Mouse (Mus musculus): ENCODE results near the gene Fam222b. TPM values are rescaled to one million over a fixed set of nuclear protein-coding genes. Genes with fewer than 3 reads are reported as not detected.

The Fam222b gene
- polyA plus RNA-seq, 1 experiment from 2014 or later: 28.7 TPM

- H3K36me3 ChIP-seq (replicated peaks; ENCODE audit: control insufficient read depth, insufficient read depth): peaks cover 30% of the 10 kb centered on the region
- H3K27me3 ChIP-seq (ENCODE audit: control insufficient read depth, insufficient read depth, low read length): no peaks in the 10 kb centered on the region
- peak overlapping the region; percentile 79 for H3K4me2 ChIP-seq (replicated peaks)
- no peaks in the 10 kb centered on the region for H3K9me3 ChIP-seq (ENCODE audit: control insufficient read depth, low read length)
- H3K4me3 ChIP-seq (replicated peaks; ENCODE audit: low read length): peak overlapping the region; percentile 96
- H3K27ac ChIP-seq: peak overlapping the region; percentile 97
- DNase-seq (ENCODE audit: low spot score): no peak
- WGBS: under 1% methylated on average over 14 of the region's 14 CpGs
- peak; percentile 1; the same call in 1 of the 2 replicates for ATAC-seq (ENCODE audit: low FRiP score)
- H3K9ac ChIP-seq: peak overlapping the region; percentile 100
- H3K4me1 ChIP-seq (replicated peaks; ENCODE audit: control insufficient read depth, insufficient read depth, low read length): peaks cover 25% of the 10 kb centered on the region
Observed at GRCm38 (mm10) chr11:78164604-78164923, 70.1 kb downstream of the Fam222b start.

- Histone ChIP-seq H3K36me3 (replicated peaks; ENCODE audit: control insufficient read depth, insufficient read depth) (peaks cover 25% of the 10 kb centered on the region), H3K9me3 (ENCODE audit: control insufficient read depth, low read length) (no peaks in the 10 kb centered on the region), H3K27ac (peak within 1 kb of the TSS; percentile 97), H3K4me2 (replicated peaks) (peak within 1 kb of the TSS; percentile 79), H3K4me3 (replicated peaks; ENCODE audit: low read length) (peak within 1 kb of the TSS; percentile 96), H3K27me3 (ENCODE audit: control insufficient read depth, insufficient read depth, low read length) (no peaks in the 10 kb centered on the region), H3K4me1 (replicated peaks; ENCODE audit: control insufficient read depth, insufficient read depth, low read length) (peaks cover 25% of the 10 kb centered on the region), H3K9ac (peak within 1 kb of the TSS; percentile 100)
- under 1% methylated on average over 77 of the region's 78 CpGs for WGBS
- DNase-seq (ENCODE audit: low spot score) (peak; percentile 88), ATAC-seq (ENCODE audit: low FRiP score) (peak; percentile 87)
Observed at GRCm38 (mm10) chr11:78164924-78165760, 70.7 kb downstream of the Fam222b start, which contains the start of gene Traf4. Gene Traf4, minus strand, starts transcription at chr11:78165589.

DNA sequence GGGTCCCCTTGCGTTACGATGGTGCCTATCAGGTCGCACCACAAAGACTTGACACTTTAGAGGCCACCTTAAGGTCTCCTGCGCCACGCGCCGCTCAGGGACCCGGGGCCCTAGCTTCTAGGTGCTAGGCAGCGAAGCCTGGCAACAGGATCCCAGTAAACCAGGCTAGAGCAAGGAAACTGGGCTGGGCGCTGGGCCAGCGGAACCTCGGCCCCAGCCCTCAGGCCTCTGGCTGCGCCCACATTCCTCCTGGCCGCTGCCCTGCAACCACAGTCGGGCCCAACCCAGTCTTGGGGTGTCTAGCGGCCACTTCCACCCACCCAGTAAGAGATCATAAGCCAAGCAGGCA is 71.3 kb downstream of the Fam222b start:
- DNase-seq (ENCODE audit: low spot score): peak; percentile 60
- H3K36me3 ChIP-seq (replicated peaks; ENCODE audit: control insufficient read depth, insufficient read depth): peaks cover 19% of the 10 kb centered on the region
- peak overlapping the region; percentile 79 for H3K4me2 ChIP-seq (replicated peaks)
- H3K9ac ChIP-seq: peak overlapping the region; percentile 100
- H3K27ac ChIP-seq: peak overlapping the region; percentile 97
- no peaks in the 10 kb centered on the region for H3K27me3 ChIP-seq (ENCODE audit: control insufficient read depth, insufficient read depth, low read length)
- peak overlapping the region; percentile 96 for H3K4me3 ChIP-seq (replicated peaks; ENCODE audit: low read length)
- peaks cover 25% of the 10 kb centered on the region for H3K4me1 ChIP-seq (replicated peaks; ENCODE audit: control insufficient read depth, insufficient read depth, low read length)
- WGBS: 2% methylated on average over 16 of the region's 16 CpGs
- ATAC-seq (ENCODE audit: low FRiP score): peak; percentile 29; the same call in 1 of the 2 replicates
- H3K9me3 ChIP-seq (ENCODE audit: control insufficient read depth, low read length): no peaks in the 10 kb centered on the region

GRCm38 (mm10) chr11:78166161-78166560 is 71.7 kb downstream of the Fam222b start:
- no peak for DNase-seq (ENCODE audit: low spot score)
- peaks cover 25% of the 10 kb centered on the region for H3K4me1 ChIP-seq (replicated peaks; ENCODE audit: control insufficient read depth, insufficient read depth, low read length)
- peak overlapping the region; percentile 79 for H3K4me2 ChIP-seq (replicated peaks)
- H3K27ac ChIP-seq: peak overlapping the region; percentile 97
- 53% methylated on average over 4 of the region's 4 CpGs for WGBS
- no peaks in the 10 kb centered on the region for H3K27me3 ChIP-seq (ENCODE audit: control insufficient read depth, insufficient read depth, low read length)
- H3K36me3 ChIP-seq (replicated peaks; ENCODE audit: control insufficient read depth, insufficient read depth): peaks cover 15% of the 10 kb centered on the region
- no peaks in the 10 kb centered on the region for H3K9me3 ChIP-seq (ENCODE audit: control insufficient read depth, low read length)
- H3K4me3 ChIP-seq (replicated peaks; ENCODE audit: low read length): peak overlapping the region; percentile 96
- peak overlapping the region; percentile 100; the same call in 1 of the 2 replicates for H3K9ac ChIP-seq
- ATAC-seq (ENCODE audit: low FRiP score): no peak

GRCm38 (mm10) chr11:78166640-78167039 is 72.2 kb downstream of the Fam222b start:
- no peak overlapping the region for H3K4me3 ChIP-seq (replicated peaks; ENCODE audit: low read length)
- H3K4me2 ChIP-seq (replicated peaks): no peak overlapping the region; the same call in 1 of the 2 replicates
- peaks cover 10% of the 10 kb centered on the region for H3K36me3 ChIP-seq (replicated peaks; ENCODE audit: control insufficient read depth, insufficient read depth)
- H3K9me3 ChIP-seq (ENCODE audit: control insufficient read depth, low read length): no peaks in the 10 kb centered on the region
- WGBS: 74% methylated on average over 6 of the region's 6 CpGs
- peaks cover 25% of the 10 kb centered on the region for H3K4me1 ChIP-seq (replicated peaks; ENCODE audit: control insufficient read depth, insufficient read depth, low read length)
- ATAC-seq (ENCODE audit: low FRiP score): no peak
- no peak overlapping the region for H3K9ac ChIP-seq
- H3K27me3 ChIP-seq (ENCODE audit: control insufficient read depth, insufficient read depth, low read length): no peaks in the 10 kb centered on the region
- peak overlapping the region; percentile 97; the same call in 1 of the 2 replicates for H3K27ac ChIP-seq
- DNase-seq (ENCODE audit: low spot score): no peak

DNA sequence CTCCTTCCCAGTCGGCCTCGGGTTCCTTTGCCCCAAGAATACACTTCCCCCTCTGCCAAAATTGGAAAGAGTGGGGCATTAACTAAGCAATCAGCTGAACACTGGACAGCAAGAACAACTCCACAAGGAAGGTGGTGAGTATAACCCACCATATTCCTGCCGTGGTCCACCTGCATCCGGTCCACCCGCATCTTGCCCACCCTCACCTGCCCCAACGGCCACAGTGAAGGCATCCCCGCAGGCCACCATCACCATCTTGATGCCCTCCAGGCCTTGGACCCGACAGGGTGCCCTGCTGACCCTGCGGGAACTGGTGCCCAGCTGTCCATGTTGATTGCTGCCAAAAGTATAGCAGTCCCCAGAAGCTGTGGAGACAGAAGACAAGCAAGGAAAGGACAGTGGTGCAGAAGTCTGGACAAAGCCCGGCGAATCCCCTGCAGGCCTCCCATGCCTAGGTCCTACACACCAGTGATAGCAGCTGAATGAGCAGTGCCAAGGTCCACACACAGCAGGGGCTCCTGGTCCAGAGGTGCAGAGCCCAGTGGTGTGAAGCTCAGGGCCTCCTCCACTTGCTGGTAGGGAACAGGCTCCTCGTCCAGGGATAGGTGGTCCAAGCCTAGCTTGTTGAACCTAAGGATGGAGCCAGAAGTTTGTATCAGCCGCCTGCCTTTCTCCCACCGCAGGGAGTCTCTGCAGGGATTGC is 72.9 kb downstream of the Fam222b start:
- Histone ChIP-seq H3K4me3 (replicated peaks; ENCODE audit: low read length) (no peak overlapping the region), H3K4me1 (replicated peaks; ENCODE audit: control insufficient read depth, insufficient read depth, low read length) (peaks cover 21% of the 10 kb centered on the region), H3K27me3 (ENCODE audit: control insufficient read depth, insufficient read depth, low read length) (no peaks in the 10 kb centered on the region), H3K27ac (no peak overlapping the region), H3K9me3 (ENCODE audit: control insufficient read depth, low read length) (no peaks in the 10 kb centered on the region), H3K9ac (no peak overlapping the region), H3K36me3 (replicated peaks; ENCODE audit: control insufficient read depth, insufficient read depth) (peaks cover 2% of the 10 kb centered on the region; the same call in 1 of the 2 replicates), H3K4me2 (replicated peaks) (no peak overlapping the region)
- ATAC-seq (ENCODE audit: low FRiP score): no peak
- no peak for DNase-seq (ENCODE audit: low spot score)
- WGBS: 92% methylated on average over 14 of the region's 14 CpGs

DNA sequence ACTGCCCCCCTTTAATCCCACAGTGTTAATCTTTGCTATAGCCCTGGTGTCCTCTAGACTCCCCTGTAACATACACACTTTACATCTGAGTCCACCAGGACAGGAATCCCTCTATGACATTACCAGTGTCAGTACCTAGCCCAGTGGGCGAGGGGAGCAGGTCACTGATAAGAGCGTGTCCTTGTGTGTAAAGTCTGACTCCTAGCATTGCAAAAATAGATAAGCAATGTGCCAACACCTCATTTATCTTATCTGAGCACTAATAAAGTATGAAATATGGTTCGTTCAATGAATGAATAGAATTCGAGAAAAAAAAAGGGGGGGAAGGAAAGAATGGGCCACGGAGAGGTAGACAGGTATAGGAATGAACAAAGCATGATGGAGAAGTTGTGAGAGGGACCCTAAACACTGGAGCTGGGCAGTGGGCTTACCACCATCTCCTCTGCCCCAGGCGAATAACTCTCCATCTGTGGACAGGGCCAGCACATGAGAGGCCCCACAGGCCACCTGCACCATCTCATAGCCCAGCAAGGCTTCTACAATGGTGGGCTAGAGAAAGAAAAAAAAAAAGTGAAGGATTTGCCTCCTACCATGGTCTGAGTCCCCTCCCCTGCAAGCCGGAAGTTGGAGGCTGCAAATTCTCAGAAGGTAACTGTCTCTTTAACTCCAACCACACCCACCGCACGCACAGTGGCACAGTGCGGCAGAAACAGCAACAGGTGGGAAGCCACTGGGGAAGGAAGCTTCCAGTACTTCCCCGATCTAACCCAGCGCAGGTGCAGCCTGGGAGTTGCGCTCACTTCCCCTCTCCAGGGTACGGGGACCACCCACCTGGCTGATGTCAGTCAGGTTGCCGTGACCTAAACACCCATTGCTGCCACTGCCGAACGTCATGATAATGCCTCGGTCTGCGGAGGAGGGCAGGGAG is 74.3 kb downstream of the Fam222b start:
- Histone ChIP-seq H3K27ac (no peak overlapping the region), H3K4me1 (replicated peaks; ENCODE audit: control insufficient read depth, insufficient read depth, low read length) (peaks cover 7% of the 10 kb centered on the region), H3K9me3 (ENCODE audit: control insufficient read depth, low read length) (no peaks in the 10 kb centered on the region), H3K9ac (no peak overlapping the region), H3K4me2 (replicated peaks) (no peak overlapping the region), H3K36me3 (replicated peaks; ENCODE audit: control insufficient read depth, insufficient read depth) (no peaks in the 10 kb centered on the region), H3K27me3 (ENCODE audit: control insufficient read depth, insufficient read depth, low read length) (no peaks in the 10 kb centered on the region), H3K4me3 (replicated peaks; ENCODE audit: low read length) (no peak overlapping the region)
- no peak for DNase-seq (ENCODE audit: low spot score)
- whole genome bisulfite sequencing: 60% methylated on average over 19 of the region's 19 CpGs
- no peak for ATAC-seq (ENCODE audit: low FRiP score)

- WGBS: 87% methylated on average over 15 of the region's 15 CpGs
- Histone ChIP-seq H3K9me3 (ENCODE audit: control insufficient read depth, low read length) (no peaks in the 10 kb centered on the region), H3K27me3 (ENCODE audit: control insufficient read depth, insufficient read depth, low read length) (no peaks in the 10 kb centered on the region), H3K36me3 (replicated peaks; ENCODE audit: control insufficient read depth, insufficient read depth) (no peaks in the 10 kb centered on the region), H3K9ac (no peak overlapping the region), H3K27ac (no peak overlapping the region), H3K4me2 (replicated peaks) (no peak overlapping the region), H3K4me1 (replicated peaks; ENCODE audit: control insufficient read depth, insufficient read depth, low read length) (peaks cover 6% of the 10 kb centered on the region), H3K4me3 (replicated peaks; ENCODE audit: low read length) (no peak overlapping the region)
- DNase-seq (ENCODE audit: low spot score) (no peak), ATAC-seq (ENCODE audit: low FRiP score) (no peak)
Observed at GRCm38 (mm10) chr11:78170306-78170705, 75.8 kb downstream of the Fam222b start.
